Mouse (Mus musculus): ENCODE data around the gene Kif17. TPM values are rescaled to one million over a fixed set of nuclear protein-coding genes. Genes with fewer than 3 reads are reported as not detected.

Kif17 gene
- total and polyA plus RNA-seq, 3 experiments, result 0.54 to 2.5 TPM; not detected in 1

- DNase-seq (ENCODE audit: low read depth, low spot score), result no peak
- Histone ChIP-seq H3K27ac (ENCODE audit: control insufficient read depth, low read depth, low read length) (no peak overlapping the region), H3K9me3 (replicated peaks; ENCODE audit: insufficient read depth, low read length) (no peaks in the 10 kb centered on the region), H3K27me3 (ENCODE audit: control insufficient read depth in 1 of 2, insufficient read depth in 2 of 2, low read length in 2 of 2) (no peaks in the 10 kb centered on the region), H3K9ac (ENCODE audit: control insufficient read depth, low read depth, low read length, poor library complexity, severe bottlenecking) (no peak overlapping the region), H3K36me3 (ENCODE audit: control insufficient read depth in 1 of 2, insufficient read depth in 2 of 2, low read length in 2 of 2) (no peaks in the 10 kb centered on the region), H3K4me1 (ENCODE audit: control insufficient read depth in 1 of 2, insufficient read depth in 2 of 2, low read length in 2 of 2) (peaks cover 0 to 2% of the 10 kb centered on the region in 2 experiments; a peak in 2 of 4 replicates), H3K4me3 (ENCODE audit: control insufficient read depth in 1 of 2, insufficient read depth in 1 of 2, low read depth in 2 of 2, low read length in 2 of 2) (no peak overlapping the region), H3K79me2 (ENCODE audit: control insufficient read depth, insufficient read depth, low read length, poor library complexity) (no peaks in the 10 kb centered on the region)
- TF ChIP-seq TAL1 (IDR thresholded peaks at IDR 0.05; ENCODE audit: low read length) (no peak), MYB (IDR thresholded peaks at IDR 0.05; ENCODE audit: low read depth, low read length) (no peak), EP300 (IDR thresholded peaks at IDR 0.05; ENCODE audit: low read depth in 1 of 2, low read length in 2 of 2) (no peak), USF1 (IDR thresholded peaks at IDR 0.05; ENCODE audit: low read depth, low read length) (no peak), POLR2A (IDR thresholded peaks at IDR 0.05; ENCODE audit: control insufficient read depth in 1 of 2, insufficient read depth in 1 of 2, low read depth in 1 of 2, low read length in 2 of 2, poor library complexity in 1 of 2) (no peak), ZNF384 (IDR thresholded peaks at IDR 0.05; ENCODE audit: low read depth, low read length) (no peak), SIN3A (IDR thresholded peaks at IDR 0.05; ENCODE audit: low read length) (no peak), UBTF (IDR thresholded peaks at IDR 0.05; ENCODE audit: borderline replicate concordance, insufficient read depth, low read depth, low read length) (no peak), NRF1 (IDR thresholded peaks at IDR 0.05; ENCODE audit: insufficient read depth, low read depth, low read length, poor library complexity, severe bottlenecking) (no peak), ZKSCAN1 (IDR thresholded peaks at IDR 0.05; ENCODE audit: low read depth, low read length) (no peak), RAD21 (IDR thresholded peaks at IDR 0.05; ENCODE audit: low read depth, low read length) (no peak), ELF1 (IDR thresholded peaks at IDR 0.05; ENCODE audit: low read depth, low read length) (no peak), MXI1 (IDR thresholded peaks at IDR 0.05; ENCODE audit: low read depth, low read length) (no peak), HCFC1 (IDR thresholded peaks at IDR 0.05; ENCODE audit: low read depth, low read length) (no peak), USF2 (IDR thresholded peaks at IDR 0.05; ENCODE audit: borderline replicate concordance in 1 of 2, insufficient read depth in 1 of 2, low read depth in 1 of 2, low read length in 2 of 2) (no peak), POLR2AphosphoS2 (IDR thresholded peaks at IDR 0.05; ENCODE audit: low read length) (no peak)
Observed at GRCm38 (mm10) chr4:138293261-138293948, 43.2 kb downstream of the Kif17 start.

- Histone ChIP-seq H3K27me3 (ENCODE audit: control insufficient read depth in 1 of 2, insufficient read depth in 2 of 2, low read length in 2 of 2) (no peaks in the 10 kb centered on the region), H3K4me3 (ENCODE audit: control insufficient read depth in 1 of 2, insufficient read depth in 1 of 2, low read depth in 2 of 2, low read length in 2 of 2) (no peak overlapping the region), H3K79me2 (ENCODE audit: control insufficient read depth, insufficient read depth, low read length, poor library complexity) (no peaks in the 10 kb centered on the region), H3K9me3 (replicated peaks; ENCODE audit: insufficient read depth, low read length) (no peaks in the 10 kb centered on the region), H3K9ac (ENCODE audit: control insufficient read depth, low read depth, low read length, poor library complexity, severe bottlenecking) (no peak overlapping the region), H3K36me3 (ENCODE audit: control insufficient read depth in 1 of 2, insufficient read depth in 2 of 2, low read length in 2 of 2) (no peaks in the 10 kb centered on the region), H3K4me1 (ENCODE audit: control insufficient read depth in 1 of 2, insufficient read depth in 2 of 2, low read length in 2 of 2) (no peaks in the 10 kb centered on the region), H3K27ac (ENCODE audit: control insufficient read depth, low read depth, low read length) (no peak overlapping the region)
- DNase-seq (ENCODE audit: low read depth, low spot score), result no peak
- TF ChIP-seq CHD1 (IDR thresholded peaks at IDR 0.05; ENCODE audit: low read depth, low read length) (no peak), GABPA (IDR thresholded peaks at IDR 0.05; ENCODE audit: low read depth, low read length) (no peak), MAFK (IDR thresholded peaks at IDR 0.05; ENCODE audit: borderline replicate concordance, low read depth, low read length) (no peak)
Observed at GRCm38 (mm10) chr4:138293949-138294550, 43.8 kb downstream of the Kif17 start.

Measured in MEL (cell line).